Mouse (Mus musculus): ENCODE measurements at regions not wholly inside any gene's neighbourhood (a gene's known extent, or its start where the extent isn't known, plus 50 kb on each side); places are given as distances from the start of the nearest gene placed in this dataset.

GRCm38 (mm10) chr9:42196552-42196951 lies 67.5 kb downstream of the Sc5d start:
- Histone ChIP-seq H3K4me2 (ENCODE audit: low read length) (no peak overlapping the region), H3K27ac (replicated peaks; ENCODE audit: low read depth, low read length) (no peak overlapping the region), H3K27me3 (ENCODE audit: control insufficient read depth, insufficient read depth, low read length) (no peaks in the 10 kb centered on the region), H3K36me3 (ENCODE audit: control insufficient read depth, insufficient read depth, low read length) (no peaks in the 10 kb centered on the region), H3K9ac (replicated peaks; ENCODE audit: low read length) (no peak overlapping the region), H3K4me1 (ENCODE audit: control insufficient read depth, insufficient read depth, low read length) (no peaks in the 10 kb centered on the region), H3K9me3 (ENCODE audit: control insufficient read depth, low read length) (no peaks in the 10 kb centered on the region), H3K4me3 (replicated peaks; ENCODE audit: low read depth, low read length) (no peak overlapping the region)
- no peak for DNase-seq
- ATAC-seq (ENCODE audit: low FRiP score, low TSS enrichment) = no peak
- WGBS = 76% methylated on average over 4 of the region's 4 CpGs

- Histone ChIP-seq H3K4me2 (ENCODE audit: low read length) (no peak overlapping the region), H3K9ac (replicated peaks; ENCODE audit: low read length) (no peak overlapping the region), H3K27me3 (ENCODE audit: control insufficient read depth, insufficient read depth, low read length) (no peaks in the 10 kb centered on the region), H3K4me1 (ENCODE audit: control insufficient read depth, insufficient read depth, low read length) (no peaks in the 10 kb centered on the region), H3K9me3 (ENCODE audit: control insufficient read depth, low read length) (no peaks in the 10 kb centered on the region), H3K27ac (replicated peaks; ENCODE audit: low read depth, low read length) (no peak overlapping the region), H3K36me3 (ENCODE audit: control insufficient read depth, insufficient read depth, low read length) (no peaks in the 10 kb centered on the region), H3K4me3 (replicated peaks; ENCODE audit: low read depth, low read length) (no peak overlapping the region)
- WGBS = 83% methylated on average over 6 of the region's 6 CpGs
- no peak for ATAC-seq (ENCODE audit: low FRiP score, low TSS enrichment)
- DNase-seq = no peak
Observed at GRCm38 (mm10) chr9:42196110-42196509, 67.9 kb downstream of the Sc5d start.

- H3K36me3 ChIP-seq (ENCODE audit: control insufficient read depth, insufficient read depth, low read length) = no peaks in the 10 kb centered on the region
- no peak overlapping the region for H3K4me3 ChIP-seq (replicated peaks; ENCODE audit: low read depth, low read length)
- WGBS = 89% methylated on average over 8 of the region's 8 CpGs
- ATAC-seq (ENCODE audit: low FRiP score, low TSS enrichment) = no peak
- H3K4me2 ChIP-seq (ENCODE audit: low read length) = no peak overlapping the region
- no peak overlapping the region for H3K9ac ChIP-seq (replicated peaks; ENCODE audit: low read length)
- DNase-seq = no peak
- no peaks in the 10 kb centered on the region for H3K4me1 ChIP-seq (ENCODE audit: control insufficient read depth, insufficient read depth, low read length)
- H3K27me3 ChIP-seq (ENCODE audit: control insufficient read depth, insufficient read depth, low read length) = no peaks in the 10 kb centered on the region
- no peaks in the 10 kb centered on the region for H3K9me3 ChIP-seq (ENCODE audit: control insufficient read depth, low read length)
- H3K27ac ChIP-seq (replicated peaks; ENCODE audit: low read depth, low read length) = no peak overlapping the region
Observed at GRCm38 (mm10) chr9:42195651-42196050, 68.4 kb downstream of the Sc5d start.

- WGBS = 92% methylated on average over 6 of the region's 6 CpGs
- no peak overlapping the region for H3K4me2 ChIP-seq (ENCODE audit: low read length)
- no peak overlapping the region for H3K27ac ChIP-seq (replicated peaks; ENCODE audit: low read depth, low read length)
- H3K9ac ChIP-seq (replicated peaks; ENCODE audit: low read length) = no peak overlapping the region
- ATAC-seq (ENCODE audit: low FRiP score, low TSS enrichment) (no peak), DNase-seq (no peak)
- H3K4me3 ChIP-seq (replicated peaks; ENCODE audit: low read depth, low read length) = no peak overlapping the region
- H3K4me1 ChIP-seq (ENCODE audit: control insufficient read depth, insufficient read depth, low read length) = no peaks in the 10 kb centered on the region
- H3K27me3 ChIP-seq (ENCODE audit: control insufficient read depth, insufficient read depth, low read length) = no peaks in the 10 kb centered on the region
- H3K9me3 ChIP-seq (ENCODE audit: control insufficient read depth, low read length) = no peaks in the 10 kb centered on the region
- no peaks in the 10 kb centered on the region for H3K36me3 ChIP-seq (ENCODE audit: control insufficient read depth, insufficient read depth, low read length)
Observed at GRCm38 (mm10) chr9:42194939-42195338, 69.1 kb downstream of the Sc5d start.

- H3K27ac ChIP-seq (replicated peaks; ENCODE audit: low read depth, low read length) = no peak overlapping the region
- DNase-seq = no peak
- WGBS = 73% methylated on average over 2 of the region's 2 CpGs
Observed at GRCm38 (mm10) chr9:42194176-42194575, 69.9 kb downstream of the Sc5d start.

GRCm38 (mm10) chr9:42192967-42193733 lies 69.1 kb upstream of the Sorl1 start:
- no peak overlapping the region for H3K4me2 ChIP-seq (ENCODE audit: low read length)
- DNase-seq (no peak), ATAC-seq (ENCODE audit: low FRiP score, low TSS enrichment) (no peak)
- no peaks in the 10 kb centered on the region for H3K9me3 ChIP-seq (ENCODE audit: control insufficient read depth, low read length)
- H3K9ac ChIP-seq (replicated peaks; ENCODE audit: low read length) = no peak overlapping the region
- no peaks in the 10 kb centered on the region for H3K36me3 ChIP-seq (ENCODE audit: control insufficient read depth, insufficient read depth, low read length)
- 73% methylated on average over 12 of the region's 12 CpGs for WGBS
- no peaks in the 10 kb centered on the region for H3K27me3 ChIP-seq (ENCODE audit: control insufficient read depth, insufficient read depth, low read length)
- H3K27ac ChIP-seq (replicated peaks; ENCODE audit: low read depth, low read length) = no peak overlapping the region
- H3K4me3 ChIP-seq (replicated peaks; ENCODE audit: low read depth, low read length) = no peak overlapping the region
- no peaks in the 10 kb centered on the region for H3K4me1 ChIP-seq (ENCODE audit: control insufficient read depth, insufficient read depth, low read length)

More at GRCm38 (mm10) chr9:42194176-42194575, 69.9 kb downstream of the Sc5d start:
- Histone ChIP-seq H3K27me3 (ENCODE audit: control insufficient read depth, insufficient read depth, low read length) (no peaks in the 10 kb centered on the region), H3K9me3 (ENCODE audit: control insufficient read depth, low read length) (no peaks in the 10 kb centered on the region), H3K4me3 (replicated peaks; ENCODE audit: low read depth, low read length) (no peak overlapping the region), H3K4me1 (ENCODE audit: control insufficient read depth, insufficient read depth, low read length) (no peaks in the 10 kb centered on the region), H3K36me3 (ENCODE audit: control insufficient read depth, insufficient read depth, low read length) (no peaks in the 10 kb centered on the region), H3K4me2 (ENCODE audit: low read length) (no peak overlapping the region), H3K9ac (replicated peaks; ENCODE audit: low read length) (no peak overlapping the region)
- ATAC-seq (ENCODE audit: low FRiP score, low TSS enrichment) = no peak

GRCm38 (mm10) chr9:42187371-42188228 lies 63.5 kb upstream of the Sorl1 start:
- no peaks in the 10 kb centered on the region for H3K36me3 ChIP-seq (ENCODE audit: control insufficient read depth, insufficient read depth, low read length)
- no peak; the same call in 1 of the 2 replicates for ATAC-seq (ENCODE audit: low FRiP score, low TSS enrichment)

GRCm38 (mm10) chr9:42184104-42184635 lies 60.1 kb upstream of the Sorl1 start:
- Histone ChIP-seq H3K36me3 (ENCODE audit: control insufficient read depth, insufficient read depth, low read length) (no peaks in the 10 kb centered on the region), H3K27ac (replicated peaks; ENCODE audit: low read depth, low read length) (0 out of 2 replicates have a peak overlapping the region, but pooled peaks have one; percentile 2), H3K9me3 (ENCODE audit: control insufficient read depth, low read length) (no peaks in the 10 kb centered on the region), H3K4me2 (ENCODE audit: low read length) (no peak overlapping the region), H3K4me3 (replicated peaks; ENCODE audit: low read depth, low read length) (no peak overlapping the region), H3K4me1 (ENCODE audit: control insufficient read depth, insufficient read depth, low read length) (peaks cover 24% of the 10 kb centered on the region), H3K27me3 (ENCODE audit: control insufficient read depth, insufficient read depth, low read length) (no peaks in the 10 kb centered on the region), H3K9ac (replicated peaks; ENCODE audit: low read length) (no peak overlapping the region)
- DNase-seq = peak; percentile 22
- WGBS = 77% methylated on average over 3 of the region's 3 CpGs
- ATAC-seq (ENCODE audit: low FRiP score, low TSS enrichment) = no peak

More at GRCm38 (mm10) chr9:42187371-42188228, 63.5 kb upstream of the Sorl1 start:
- H3K9ac ChIP-seq (replicated peaks; ENCODE audit: low read length) = no peak overlapping the region
- 83% methylated on average over 6 of the region's 6 CpGs for WGBS
- no peaks in the 10 kb centered on the region for H3K27me3 ChIP-seq (ENCODE audit: control insufficient read depth, insufficient read depth, low read length)
- H3K4me1 ChIP-seq (ENCODE audit: control insufficient read depth, insufficient read depth, low read length) = peaks cover 24% of the 10 kb centered on the region
- no peaks in the 10 kb centered on the region for H3K9me3 ChIP-seq (ENCODE audit: control insufficient read depth, low read length)
- no peak overlapping the region for H3K4me3 ChIP-seq (replicated peaks; ENCODE audit: low read depth, low read length)
- DNase-seq = peak; percentile 47
- no peak overlapping the region for H3K27ac ChIP-seq (replicated peaks; ENCODE audit: low read depth, low read length)
- no peak overlapping the region for H3K4me2 ChIP-seq (ENCODE audit: low read length)

Data from midbrain, embryonic 14.5 days (tissue).